Mouse (Mus musculus): Measurements from ENCODE around the gene Srpk1. TPM values are rescaled to one million over a fixed set of nuclear protein-coding genes. Genes with fewer than 3 reads are reported as not detected.

Gene Srpk1
- polyA plus RNA-seq, 1 experiment from 2014 or later = 37.1 TPM

- TF ChIP-seq EP300 (IDR thresholded peaks at IDR 0.05) (no peak), CTCF (IDR thresholded peaks at IDR 0.05) (no peak)
- no peak for ATAC-seq
- DNase-seq (ENCODE audit: low spot score) = no peak
- Histone ChIP-seq H3K9me3 (ENCODE audit: low read length) (no peaks in the 10 kb centered on the region), H3K36me3 (ENCODE audit: insufficient read depth, low read length) (no peaks in the 10 kb centered on the region), H3K27ac (ENCODE audit: low read length) (no peak overlapping the region), H3K9ac (replicated peaks; ENCODE audit: low read depth) (no peak overlapping the region), H3K4me1 (ENCODE audit: insufficient read depth, low read depth, low read length) (peaks cover 11% of the 10 kb centered on the region; the same call in 1 of the 2 replicates), H3K4me3 (ENCODE audit: low read depth, low read length) (no peak overlapping the region), H3K27me3 (replicated peaks; ENCODE audit: insufficient read depth, low read length) (no peaks in the 10 kb centered on the region), H3K4me2 (replicated peaks; ENCODE audit: low read depth, low read length) (no peak overlapping the region)
- WGBS = 64% methylated on average over 7 of the region's 7 CpGs
These were observed 4.4 kb downstream of the Srpk1 start for GRCm38 (mm10) chr17:28618124-28618523.

- Histone ChIP-seq H3K36me3 (ENCODE audit: insufficient read depth, low read length) (no peaks in the 10 kb centered on the region), H3K9ac (replicated peaks; ENCODE audit: low read depth) (no peak overlapping the region), H3K9me3 (ENCODE audit: low read length) (no peaks in the 10 kb centered on the region), H3K27ac (ENCODE audit: low read length) (no peak overlapping the region), H3K27me3 (replicated peaks; ENCODE audit: insufficient read depth, low read length) (no peaks in the 10 kb centered on the region), H3K4me3 (ENCODE audit: low read depth, low read length) (no peak overlapping the region), H3K4me1 (ENCODE audit: insufficient read depth, low read depth, low read length) (peaks cover 10% of the 10 kb centered on the region; the same call in 1 of the 2 replicates), H3K4me2 (replicated peaks; ENCODE audit: low read depth, low read length) (no peak overlapping the region)
- ATAC-seq (no peak), DNase-seq (ENCODE audit: low spot score) (no peak)
- TF ChIP-seq CTCF (IDR thresholded peaks at IDR 0.05) (no peak), EP300 (IDR thresholded peaks at IDR 0.05) (no peak)
- 70% methylated on average over 10 of the region's 10 CpGs for WGBS
These were observed 4.9 kb downstream of the Srpk1 start for GRCm38 (mm10) chr17:28617636-28618035.

GRCm38 (mm10) chr17:28615332-28615731 is 7.2 kb downstream of the Srpk1 start:
- Histone ChIP-seq H3K27me3 (replicated peaks; ENCODE audit: insufficient read depth, low read length) (no peaks in the 10 kb centered on the region), H3K27ac (ENCODE audit: low read length) (no peak overlapping the region), H3K9me3 (ENCODE audit: low read length) (no peaks in the 10 kb centered on the region), H3K4me3 (ENCODE audit: low read depth, low read length) (no peak overlapping the region), H3K9ac (replicated peaks; ENCODE audit: low read depth) (no peak overlapping the region), H3K4me1 (ENCODE audit: insufficient read depth, low read depth, low read length) (no peaks in the 10 kb centered on the region), H3K36me3 (ENCODE audit: insufficient read depth, low read length) (no peaks in the 10 kb centered on the region), H3K4me2 (replicated peaks; ENCODE audit: low read depth, low read length) (no peak overlapping the region)
- WGBS = 96% methylated on average over 4 of the region's 4 CpGs
- DNase-seq (ENCODE audit: low spot score) (no peak), ATAC-seq (no peak)
- TF ChIP-seq CTCF (IDR thresholded peaks at IDR 0.05) = no peak
- no peak for TF ChIP-seq EP300 (IDR thresholded peaks at IDR 0.05)

DNA sequence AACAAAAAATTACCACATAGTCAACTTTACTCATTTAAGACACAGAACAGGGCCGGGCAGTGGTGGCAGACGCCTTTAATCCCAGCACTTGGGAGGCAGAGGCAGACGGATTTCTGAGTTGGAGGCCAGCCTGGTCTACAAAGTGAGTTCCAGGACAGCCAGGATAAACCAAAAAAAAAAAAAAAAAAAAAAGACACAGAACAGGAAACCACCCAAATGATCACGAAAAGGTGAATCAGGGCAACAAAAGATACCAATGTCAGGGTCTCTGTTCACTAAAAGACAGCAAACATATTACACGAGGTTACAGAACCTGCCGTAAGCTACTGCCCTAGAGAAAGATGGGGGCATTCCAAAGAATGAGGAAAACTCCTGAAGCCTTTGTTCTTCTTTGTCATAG is 9.4 kb downstream of the Srpk1 start:
- Histone ChIP-seq H3K4me3 (ENCODE audit: low read depth, low read length) (no peak overlapping the region), H3K4me1 (ENCODE audit: insufficient read depth, low read depth, low read length) (no peaks in the 10 kb centered on the region), H3K4me2 (replicated peaks; ENCODE audit: low read depth, low read length) (no peak overlapping the region), H3K9ac (replicated peaks; ENCODE audit: low read depth) (no peak overlapping the region), H3K9me3 (ENCODE audit: low read length) (no peaks in the 10 kb centered on the region), H3K27me3 (replicated peaks; ENCODE audit: insufficient read depth, low read length) (no peaks in the 10 kb centered on the region), H3K36me3 (ENCODE audit: insufficient read depth, low read length) (no peaks in the 10 kb centered on the region), H3K27ac (ENCODE audit: low read length) (no peak overlapping the region)
- DNase-seq (ENCODE audit: low spot score) (no peak), ATAC-seq (no peak)
- 82% methylated on average over 6 of the region's 6 CpGs for WGBS
- TF ChIP-seq EP300 (IDR thresholded peaks at IDR 0.05) = no peak
- no peak for TF ChIP-seq CTCF (IDR thresholded peaks at IDR 0.05)

GRCm38 (mm10) chr17:28612603-28613002 is 9.9 kb downstream of the Srpk1 start:
- ATAC-seq (no peak), DNase-seq (ENCODE audit: low spot score) (no peak)
- Histone ChIP-seq H3K9me3 (ENCODE audit: low read length) (no peaks in the 10 kb centered on the region), H3K27ac (ENCODE audit: low read length) (no peak overlapping the region), H3K9ac (replicated peaks; ENCODE audit: low read depth) (no peak overlapping the region), H3K4me3 (ENCODE audit: low read depth, low read length) (no peak overlapping the region), H3K27me3 (replicated peaks; ENCODE audit: insufficient read depth, low read length) (no peaks in the 10 kb centered on the region), H3K4me1 (ENCODE audit: insufficient read depth, low read depth, low read length) (no peaks in the 10 kb centered on the region), H3K4me2 (replicated peaks; ENCODE audit: low read depth, low read length) (no peak overlapping the region), H3K36me3 (ENCODE audit: insufficient read depth, low read length) (no peaks in the 10 kb centered on the region)
- TF ChIP-seq EP300 (IDR thresholded peaks at IDR 0.05) = no peak
- no peak for TF ChIP-seq CTCF (IDR thresholded peaks at IDR 0.05)
- 68% methylated on average over 2 of the region's 2 CpGs for whole genome bisulfite sequencing

DNA sequence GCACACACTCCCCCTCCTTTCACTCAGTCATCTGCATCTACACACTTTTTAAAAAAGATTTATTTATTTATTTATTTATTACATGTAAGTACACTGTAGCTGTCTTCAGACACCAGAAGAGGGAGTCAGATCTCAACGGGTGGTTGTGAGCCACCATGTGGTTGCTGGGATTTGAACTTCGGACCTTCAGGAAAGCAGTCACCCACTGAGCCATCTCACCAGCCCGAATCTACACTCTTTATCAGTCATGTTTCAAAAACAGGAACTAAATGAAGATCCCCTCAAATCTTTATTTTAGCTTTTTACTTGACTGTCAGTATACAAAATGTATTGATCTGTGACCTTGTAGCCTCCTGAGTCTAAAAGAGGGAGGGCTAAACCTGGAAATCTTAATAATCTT is 13.0 kb downstream of the Srpk1 start:
- Histone ChIP-seq H3K27ac (ENCODE audit: low read length) (no peak overlapping the region), H3K9me3 (ENCODE audit: low read length) (no peaks in the 10 kb centered on the region), H3K4me1 (ENCODE audit: insufficient read depth, low read depth, low read length) (no peaks in the 10 kb centered on the region), H3K4me3 (ENCODE audit: low read depth, low read length) (no peak overlapping the region), H3K36me3 (ENCODE audit: insufficient read depth, low read length) (peaks cover 6% of the 10 kb centered on the region; the same call in 1 of the 2 replicates), H3K27me3 (replicated peaks; ENCODE audit: insufficient read depth, low read length) (no peaks in the 10 kb centered on the region), H3K9ac (replicated peaks; ENCODE audit: low read depth) (no peak overlapping the region), H3K4me2 (replicated peaks; ENCODE audit: low read depth, low read length) (no peak overlapping the region)
- DNase-seq (ENCODE audit: low spot score) = no peak
- 70% methylated on average over 3 of the region's 3 CpGs for WGBS
- TF ChIP-seq CTCF (IDR thresholded peaks at IDR 0.05) (no peak), EP300 (IDR thresholded peaks at IDR 0.05) (no peak)
- ATAC-seq = no peak
